Mouse (Mus musculus) CH12.LX (cell line): Measurements from ENCODE around the gene Dpp6. TPM values are rescaled to one million over a fixed set of nuclear protein-coding genes. Genes with fewer than 3 reads are reported as not detected.

ENCODE experiments used
- DNase-seq: peaks from one replicate; pipeline ENCODE4 v3.0.0-alpha.2; 2013; ENCODE audit errors: extremely low read depth
- H3K27ac ChIP-seq: 2 replicates; pipeline ENCODE4 v1.5.1; 2012; ENCODE audit warnings: low read depth, mild to moderate bottlenecking, control low read depth, moderate library complexity; ENCODE audit not compliant: insufficient read depth
- H3K27me3 ChIP-seq: replicated peaks from 2 replicates; pipeline ENCODE3; 2012; ENCODE audit warnings: inconsistent platforms
- H3K36me3 ChIP-seq, 2 experiments: replicated peaks in 1 of 2; 2 replicates each; pipeline versions ENCODE3 to v1.6.1; 2012; ENCODE audit warnings: inconsistent platforms in 1 of 2, low read length in 1 of 2, mild to moderate bottlenecking in 1 of 2, mixed read lengths in 1 of 2, moderate library complexity in 1 of 2; ENCODE audit not compliant: control insufficient read depth in 1 of 2, insufficient read depth in 1 of 2
- H3K4me1 ChIP-seq, 2 experiments: 2 replicates each; pipeline ENCODE4 v1.6.1; 2012; ENCODE audit warnings: inconsistent platforms in 1 of 2, moderate library complexity in 1 of 2; ENCODE audit not compliant: insufficient read depth in 2 of 2, control insufficient read depth in 1 of 2
- H3K4me2 ChIP-seq: 2 replicates; pipeline ENCODE4 v1.6.1; 2012; ENCODE audit warnings: low read depth, mild to moderate bottlenecking, control low read depth; ENCODE audit not compliant: poor library complexity, insufficient read depth, severe bottlenecking
- H3K4me3 ChIP-seq, 3 experiments: fragments of 150-350 bp in 1 of 3; sonication (generic) in 1 of 3; replicated peaks in 1 of 3; 2 replicates each; pipeline versions ENCODE3 to v1.5.1; 2011 to 2012; ENCODE audit warnings: low read depth in 2 of 3, low read length in 2 of 3, mild to moderate bottlenecking in 2 of 3, moderate library complexity in 2 of 3, control low read depth in 1 of 3, improper control_type of control experiment in 1 of 3, inconsistent platforms in 1 of 3, mixed read lengths in 1 of 3; ENCODE audit not compliant: poor library complexity in 1 of 3
- H3K79me2 ChIP-seq: replicated peaks from 2 replicates; pipeline ENCODE4 v1.6.1; 2012; ENCODE audit warnings: mild to moderate bottlenecking, moderate library complexity; ENCODE audit not compliant: control insufficient read depth, poor library complexity, insufficient read depth, severe bottlenecking; ENCODE audit errors: extremely low read depth
- H3K9ac ChIP-seq: 2 replicates; pipeline ENCODE4 v1.6.1; 2012; ENCODE audit warnings: low read depth, mild to moderate bottlenecking, control low read depth, moderate library complexity; ENCODE audit not compliant: insufficient read depth
- H3K9me3 ChIP-seq: replicated peaks from 2 replicates; pipeline ENCODE3; 2012; ENCODE audit warnings: low read length, inconsistent platforms, mixed read lengths
- BHLHE40 ChIP-seq: IDR thresholded peaks from 2 replicates; pipeline ENCODE4 v1.6.1; 2011; ENCODE audit warnings: mild to moderate bottlenecking, low read depth, low read length, improper control_type of control experiment
- CHD1 ChIP-seq: IDR thresholded peaks from 2 replicates; pipeline ENCODE4 v1.6.1; 2012; ENCODE audit warnings: low read depth, low read length, improper control_type of control experiment, inconsistent platforms
- CHD2 ChIP-seq: IDR thresholded peaks from 2 replicates; pipeline ENCODE4 v1.6.1; 2011; ENCODE audit warnings: low read length, improper control_type of control experiment
- E2F4 ChIP-seq: IDR thresholded peaks from 2 replicates; pipeline ENCODE4 v1.6.1; 2011; ENCODE audit warnings: low read depth, low read length, improper control_type of control experiment; ENCODE audit not compliant: insufficient replicate concordance
- ELF1 ChIP-seq: IDR thresholded peaks from 2 replicates; pipeline ENCODE4 v1.6.1; 2014; ENCODE audit warnings: low read depth, mild to moderate bottlenecking, inconsistent platforms, low read length, improper control_type of control experiment
- JUND ChIP-seq: conservative IDR thresholded peaks from 2 replicates; pipeline ENCODE4 v1.6.1; 2011; ENCODE audit warnings: low read depth, low read length, improper control_type of control experiment
- MAFK ChIP-seq: IDR thresholded peaks from 2 replicates; pipeline ENCODE4 v1.6.1; 2011; ENCODE audit warnings: low read length, improper control_type of control experiment; ENCODE audit not compliant: insufficient replicate concordance
- MAX ChIP-seq: IDR thresholded peaks from 2 replicates; pipeline ENCODE4 v1.6.1; 2011; ENCODE audit warnings: low read length, improper control_type of control experiment
- MAZ ChIP-seq: IDR thresholded peaks from 2 replicates; pipeline ENCODE4 v1.6.1; 2012; ENCODE audit warnings: low read depth, mild to moderate bottlenecking, inconsistent platforms, low read length, improper control_type of control experiment, moderate library complexity
- MXI1 ChIP-seq: IDR thresholded peaks from 2 replicates; pipeline ENCODE4 v1.6.1; 2011; ENCODE audit warnings: mild to moderate bottlenecking, low read depth, low read length, improper control_type of control experiment
- MYC ChIP-seq: IDR thresholded peaks from 2 replicates; pipeline ENCODE4 v1.6.1; 2011; ENCODE audit warnings: low read depth, mild to moderate bottlenecking, improper control_type of control experiment, low read length
- NELFE ChIP-seq: IDR thresholded peaks from 2 replicates; pipeline ENCODE4 v1.6.1; 2011; ENCODE audit warnings: low read depth, low read length, improper control_type of control experiment
- PAX5 ChIP-seq: IDR thresholded peaks from 2 replicates; pipeline ENCODE4 v1.6.1; 2012; ENCODE audit warnings: low read length, inconsistent platforms, mixed read lengths
- POLR2AphosphoS2 ChIP-seq: IDR thresholded peaks from 2 replicates; pipeline ENCODE4 v1.6.1; 2011; ENCODE audit warnings: low read depth, low read length, improper control_type of control experiment
- RAD21 ChIP-seq: IDR thresholded peaks from 2 replicates; pipeline ENCODE4 v1.6.1; 2011; ENCODE audit warnings: low read depth, mild to moderate bottlenecking, low read length, improper control_type of control experiment, moderate library complexity
- RCOR1 ChIP-seq: conservative IDR thresholded peaks from 2 replicates; pipeline ENCODE4 v1.6.1; 2012; ENCODE audit warnings: low read depth, mild to moderate bottlenecking, inconsistent platforms, low read length, improper control_type of control experiment
- SIN3A ChIP-seq: IDR thresholded peaks from 2 replicates; pipeline ENCODE4 v1.6.1; 2012; ENCODE audit warnings: low read length, improper control_type of control experiment, inconsistent platforms
- TBP ChIP-seq: conservative IDR thresholded peaks from 2 replicates; pipeline ENCODE4 v1.6.1; 2011; ENCODE audit warnings: low read depth, low read length, improper control_type of control experiment
- TCF12 ChIP-seq: IDR thresholded peaks from 2 replicates; pipeline ENCODE4 v1.6.1; 2014; ENCODE audit warnings: low read depth, mild to moderate bottlenecking, inconsistent platforms, low read length, improper control_type of control experiment
- USF1 ChIP-seq: IDR thresholded peaks from 2 replicates; pipeline ENCODE4 v1.6.1; 2014; ENCODE audit warnings: low read depth, mild to moderate bottlenecking, inconsistent platforms, low read length, improper control_type of control experiment
- ZKSCAN1 ChIP-seq: IDR thresholded peaks from 2 replicates; pipeline ENCODE4 v1.6.1; 2012; ENCODE audit warnings: low read depth, inconsistent platforms, low read length, improper control_type of control experiment, borderline replicate concordance
- dilution Hi-C: fragments of 300-500 bp; cut with MboI; formaldehyde crosslinking; loops from 2 replicates; pipeline ENCODE4 v1.14.3; 2020; ENCODE audit warnings: low sequenced_read_pairs; ENCODE audit not compliant: extremely low pct_unique_long_range_greater_than_20kb, extremely low pct_ligation_motif_present
- in situ Hi-C: fragments of 300-500 bp; cut with MboI; formaldehyde crosslinking; loops from 3 replicates; pipeline ENCODE4 v1.14.3; 2019; ENCODE audit warnings: low sequenced_read_pairs, low pct_ligation_motif_present, low pct_unique_long_range_greater_than_20kb, mixed read lengths
- polyA plus RNA-seq: library from polyadenylated mRNA; unstranded; fragments of >175 nt; gene quantifications from 2 replicates; pipeline ENCODE4 v1.2.1, GENCODE M21; 2012; ENCODE audit warnings: low read depth; ENCODE audit not compliant: insufficient read length
- total RNA-seq, 2 experiments: library from RNA; depleted of rRNA; stranded (reverse); fragments of 300-350 nt in 1 of 2; fragments of >200 nt in 1 of 2; gene quantifications; 2 replicates each; pipeline ENCODE4 v1.2.3; 2012 to 2014

The Dpp6 gene
- total and polyA plus RNA-seq, 3 experiments = not detected

- TF ChIP-seq MAFK (no peak), CHD1 (no peak), USF1 (no peak), RCOR1 (no peak), ELF1 (no peak), POLR2AphosphoS2 (no peak), JUND (no peak), BHLHE40 (no peak), MAX (no peak), TBP (no peak), PAX5 (no peak), MYC (no peak), ZKSCAN1 (no peak), TCF12 (no peak), MXI1 (no peak)
- Histone ChIP-seq H3K27me3 (no peaks in the 10 kb centered on the region), H3K27ac (no peak overlapping the region), H3K4me1 (no peaks in the 10 kb centered on the region), H3K9me3 (peaks cover 67% of the 10 kb centered on the region), H3K36me3 (no peaks in the 10 kb centered on the region), H3K79me2 (no peaks in the 10 kb centered on the region), H3K4me3 (no peak overlapping the region), H3K4me2 (no peak overlapping the region), H3K9ac (no peak overlapping the region)
- no peak for DNase-seq
- in situ Hi-C loops (no loop called here), dilution Hi-C loops (no loop called here)
Measured at GRCm38 (mm10) chr5:27035291-27035690, 218.3 kb downstream of the Dpp6 start.

- no peaks in the 10 kb centered on the region for H3K79me2 ChIP-seq
- dilution Hi-C loops = no loop called here
- H3K4me3 ChIP-seq = no peak overlapping the region
- H3K27ac ChIP-seq = no peak overlapping the region
- TF ChIP-seq PAX5 (no peak), RAD21 (no peak), E2F4 (no peak), USF1 (no peak), MAX (no peak), MAFK (no peak), RCOR1 (no peak), TCF12 (no peak), NELFE (no peak), CHD2 (no peak), MAZ (no peak), TBP (no peak), SIN3A (no peak)
- DNase-seq = no peak
- H3K9me3 ChIP-seq = peaks cover 64% of the 10 kb centered on the region
- no peak overlapping the region for H3K4me2 ChIP-seq
- in situ Hi-C loops = no loop called here
- no peaks in the 10 kb centered on the region for H3K27me3 ChIP-seq
- H3K4me1 ChIP-seq = no peaks in the 10 kb centered on the region
- no peaks in the 10 kb centered on the region for H3K36me3 ChIP-seq
- H3K9ac ChIP-seq = no peak overlapping the region
Measured at GRCm38 (mm10) chr5:27035891-27036290, 218.9 kb downstream of the Dpp6 start.
